Mouse (Mus musculus) lung, adult 2 months (tissue): ENCODE results near the gene Farsa. TPM values are rescaled to one million over a fixed set of nuclear protein-coding genes. Genes with fewer than 3 reads are reported as not detected.
"Not testable (repeated sequence)": the region's sequence is repeated elsewhere in the genome, so short reads cannot be mapped to it uniquely, and the experiment has no call there.

Experiments used
- DNase-seq: peaks from one replicate; pipeline ENCODE4 v3.0.0; 2022
- H3K4me1 ChIP-seq: fragments of 200-500 bp; 2 replicates; pipeline ENCODE4 v1.6.1; 2011; ENCODE audit warnings: low read length; ENCODE audit not compliant: control insufficient read depth, insufficient read depth
- H3K4me3 ChIP-seq: fragments of 200-500 bp; replicated peaks from 2 replicates; pipeline ENCODE3; 2011; ENCODE audit warnings: low read depth, mild to moderate bottlenecking, control low read depth, low read length; ENCODE audit errors: extremely low read depth
- CTCF ChIP-seq: fragments of 200-500 bp; IDR thresholded peaks from 2 replicates; pipeline ENCODE4 v1.5.1; 2011; ENCODE audit warnings: mild to moderate bottlenecking, low read length, control low read depth; ENCODE audit not compliant: insufficient read depth
- POLR2A ChIP-seq: fragments of 200-500 bp; IDR thresholded peaks from 2 replicates; pipeline ENCODE4 v1.6.1; 2011; ENCODE audit warnings: low read depth, mild to moderate bottlenecking, control low read depth, low read length, borderline replicate concordance; ENCODE audit errors: extremely low read depth
- WGBS: fragments of 180-500 bp; shearing (Covaris S2); methylation state at CpG from one replicate; pipeline ENCODE4 v1.1.7; 2018; 5-methylcytosine and 5-hydroxymethylcytosine counted together
- polyA plus RNA-seq: library from polyadenylated mRNA; depleted of rRNA; stranded (reverse); fragments of >200 nt; gene quantifications from 2 replicates; pipeline ENCODE4 v1.2.3, GENCODE M21; 2012

Gene Farsa
- polyA plus RNA-seq, 1 experiment, result 42.4 TPM

DNA sequence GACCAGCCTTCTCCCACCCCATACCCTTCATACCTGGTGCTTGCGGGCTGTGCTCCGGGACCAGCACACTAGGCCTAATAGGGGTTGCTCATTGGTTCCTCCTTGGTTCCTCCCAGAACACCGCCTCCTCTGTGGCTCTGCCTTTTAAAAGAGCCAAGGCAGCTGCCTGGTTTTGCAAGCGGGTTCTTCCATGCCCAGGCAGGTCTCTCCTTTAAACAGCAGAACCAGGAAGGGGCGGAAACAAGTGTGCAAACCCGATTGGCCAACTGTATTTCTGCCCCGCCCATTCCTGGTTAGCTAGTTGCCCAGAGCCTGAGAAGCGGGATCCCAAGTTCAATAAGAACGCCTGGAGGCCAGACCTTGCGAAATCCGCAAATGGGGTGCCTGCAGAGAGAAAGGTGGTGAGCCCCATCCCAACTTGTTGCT lies 36.9 kb downstream of the Farsa start, which contains the start of gene Gcdh:
Gene Gcdh (minus strand): TSS at position 213 of the 426 bp plus-strand sequence.
- TF ChIP-seq POLR2A (peak; percentile 56; the same call in 1 of the 2 replicates), CTCF (no peak)
- peak within 1 kb of the TSS; percentile 79 for H3K4me3 ChIP-seq
- 0% methylated on average over 11 of the region's 11 CpGs for WGBS
- DNase-seq, result peak; percentile 90
- peaks cover 4% of the 10 kb centered on the region for H3K4me1 ChIP-seq

DNA sequence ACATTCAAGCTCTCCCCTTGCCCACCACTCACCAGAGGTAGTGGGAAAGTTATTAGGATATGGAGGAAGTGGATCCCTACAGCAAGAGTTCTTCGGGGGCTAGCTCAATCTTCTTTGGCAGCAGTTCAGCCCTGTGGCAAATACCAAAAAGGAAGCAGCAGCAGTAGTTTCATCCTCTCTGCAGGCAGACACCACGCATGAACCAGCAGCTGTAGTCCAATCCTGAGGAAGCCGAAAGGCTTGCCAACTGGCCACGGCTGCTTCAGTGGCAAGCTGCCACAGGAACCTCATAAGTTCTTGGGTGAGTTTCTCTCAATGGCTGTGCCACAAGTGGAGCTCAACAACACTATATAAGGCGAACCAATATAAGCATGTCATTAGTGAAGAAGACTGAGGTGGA lies 39.2 kb downstream of the Farsa start:
- H3K4me1 ChIP-seq, result peaks cover 4% of the 10 kb centered on the region
- no peak overlapping the region for H3K4me3 ChIP-seq
- TF ChIP-seq POLR2A (no peak), CTCF (no peak)
- WGBS, result 78% methylated on average over 5 of the region's 5 CpGs
- no peak for DNase-seq

DNA sequence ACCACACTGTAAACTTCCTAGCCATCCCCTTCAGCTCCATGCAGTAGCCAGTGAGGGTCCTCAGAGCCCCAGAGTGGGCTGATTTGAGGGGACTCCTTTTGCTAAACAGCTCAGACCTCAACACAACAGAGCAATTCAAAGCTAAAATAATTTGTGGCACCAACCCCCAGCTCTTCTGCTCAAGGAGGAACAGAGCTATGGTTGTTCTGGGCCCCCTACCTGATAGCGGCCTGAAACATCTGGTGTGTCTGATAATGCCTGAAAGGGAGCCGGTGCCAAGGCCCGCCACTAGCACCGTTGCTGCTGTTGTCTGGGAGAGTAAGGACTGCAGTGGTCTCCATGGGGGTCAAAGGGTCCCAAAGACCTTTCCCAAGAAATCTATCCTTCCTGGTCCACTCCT lies 44.3 kb downstream of the Farsa start:
- DNase-seq, result no peak
- Histone ChIP-seq H3K4me1 (peaks cover 3% of the 10 kb centered on the region; the same call in 1 of the 2 replicates), H3K4me3 (no peak overlapping the region)
- 66% methylated on average over 4 of the region's 4 CpGs for WGBS
- TF ChIP-seq POLR2A (no peak), CTCF (no peak)

DNA sequence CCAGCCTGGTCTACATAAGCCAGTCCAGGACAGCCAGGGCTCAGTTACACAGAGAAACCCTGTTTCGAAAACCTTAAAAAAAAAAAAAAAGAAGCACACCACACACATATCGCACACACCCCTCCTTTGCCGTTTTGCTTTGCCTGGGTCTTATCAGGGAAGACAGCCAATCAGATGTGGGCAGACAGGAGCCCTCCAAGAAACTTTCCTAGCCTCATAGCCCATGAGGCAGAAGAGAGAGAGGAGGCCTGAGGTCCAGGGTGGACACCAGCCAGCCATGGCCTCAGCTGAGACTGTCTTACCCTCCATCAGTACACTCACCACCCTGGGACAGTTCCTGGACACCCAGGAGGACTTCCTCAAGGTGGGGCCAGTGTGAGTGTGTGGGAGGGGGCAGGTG lies 45.0 kb downstream of the Farsa start, which contains the start of gene Klf1:
Gene Klf1 (plus strand): TSS at position 177 of the 400 bp plus-strand sequence.
- no peak for DNase-seq
- Histone ChIP-seq H3K4me3 (peak within 1 kb of the TSS; percentile 83), H3K4me1 (peaks cover 3% of the 10 kb centered on the region; the same call in 1 of the 2 replicates)
- TF ChIP-seq CTCF (no peak), POLR2A (no peak)
- 70% methylated on average over 3 of the region's 3 CpGs for WGBS

DNA sequence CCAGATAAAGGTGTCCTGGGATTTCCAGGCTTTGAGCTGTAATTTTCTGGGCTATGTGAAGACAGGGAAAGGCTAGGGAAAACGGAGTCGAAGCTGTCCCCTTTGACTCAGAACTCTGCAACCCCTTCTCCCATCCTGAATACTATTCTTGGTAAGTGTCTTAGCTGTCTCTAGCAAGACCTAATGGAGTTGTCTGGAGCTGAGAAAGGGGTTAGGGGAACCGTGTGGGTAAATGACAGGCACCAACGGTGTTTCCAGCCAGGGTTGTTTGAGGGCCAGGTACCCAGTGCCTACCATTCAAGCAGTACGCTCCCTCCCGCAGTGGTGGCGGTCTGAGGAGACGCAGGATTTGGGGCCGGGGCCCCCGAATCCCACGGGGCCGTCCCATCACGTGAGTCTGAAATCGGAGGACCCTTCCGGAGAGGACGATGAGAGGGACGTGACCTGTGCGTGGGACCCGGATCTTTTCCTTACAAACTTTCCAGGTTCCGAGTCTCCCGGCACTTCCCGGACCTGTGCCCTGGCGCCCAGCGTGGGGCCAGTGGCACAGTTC lies 45.7 kb downstream of the Farsa start:
- no peak for TF ChIP-seq CTCF
- H3K4me3 ChIP-seq, result peak overlapping the region; percentile 83
- WGBS, result 8% methylated on average over 24 of the region's 24 CpGs
- peaks cover 3% of the 10 kb centered on the region; the same call in 1 of the 2 replicates for H3K4me1 ChIP-seq
- no peak for DNase-seq

DNA sequence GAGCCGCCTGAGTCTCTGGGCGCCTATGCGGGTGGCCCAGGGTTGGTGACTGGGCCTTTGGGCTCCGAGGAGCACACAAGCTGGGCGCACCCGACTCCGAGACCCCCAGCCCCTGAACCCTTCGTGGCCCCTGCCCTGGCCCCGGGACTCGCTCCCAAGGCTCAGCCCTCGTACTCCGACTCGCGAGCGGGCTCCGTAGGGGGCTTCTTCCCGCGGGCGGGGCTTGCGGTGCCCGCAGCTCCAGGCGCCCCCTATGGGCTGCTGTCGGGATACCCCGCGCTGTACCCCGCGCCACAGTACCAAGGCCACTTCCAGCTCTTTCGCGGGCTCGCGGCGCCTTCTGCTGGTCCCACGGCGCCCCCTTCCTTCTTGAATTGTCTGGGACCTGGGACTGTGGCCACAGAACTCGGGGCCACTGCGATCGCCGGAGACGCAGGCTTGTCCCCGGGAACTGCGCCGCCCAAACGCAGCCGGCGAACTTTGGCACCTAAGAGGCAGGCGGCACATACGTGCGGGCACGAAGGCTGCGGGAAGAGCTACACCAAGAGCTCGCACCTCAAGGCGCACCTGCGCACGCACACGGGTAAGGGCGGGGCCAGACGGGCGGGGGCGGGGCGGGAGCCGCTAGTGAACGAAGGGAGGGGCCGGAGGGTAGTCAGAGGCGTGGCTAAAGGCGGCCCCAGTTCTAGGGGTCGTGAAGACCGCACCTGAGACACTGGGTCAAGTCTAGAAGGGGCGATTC lies 46.3 kb downstream of the Farsa start:
- DNase-seq, result peak; percentile 93
- TF ChIP-seq CTCF, result peak; percentile 40; the same call in 1 of the 2 replicates
- TF ChIP-seq POLR2A, result peak; percentile 55; the same call in 1 of the 2 replicates
- under 1% methylated on average over 68 of the region's 68 CpGs for WGBS
- Histone ChIP-seq H3K4me1 (peaks cover 3% of the 10 kb centered on the region; the same call in 1 of the 2 replicates), H3K4me3 (peak overlapping the region; percentile 83)

DNA sequence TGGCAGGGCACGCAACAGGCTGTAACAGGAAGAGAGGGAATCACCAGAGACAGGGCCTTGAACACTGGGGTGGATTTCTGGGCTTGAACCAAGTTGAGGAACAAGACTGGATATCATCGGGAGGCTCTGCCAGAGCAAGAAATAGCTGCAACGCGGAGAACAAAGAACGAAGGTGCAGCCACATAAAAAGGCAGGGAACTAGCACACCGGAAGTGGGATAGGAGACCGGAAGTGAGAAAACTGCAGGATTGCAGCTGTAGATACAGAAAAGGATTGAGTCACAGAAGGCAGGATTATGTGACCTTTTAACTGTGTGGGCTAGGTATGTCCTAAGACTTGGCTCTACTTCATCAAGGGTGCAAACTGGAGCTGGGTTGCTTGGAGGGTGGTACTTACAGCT lies 47.6 kb downstream of the Farsa start:
- WGBS, result 86% methylated on average over 7 of the region's 7 CpGs
- Histone ChIP-seq H3K4me1 (peaks cover 3% of the 10 kb centered on the region; the same call in 1 of the 2 replicates), H3K4me3 (no peak overlapping the region)
- TF ChIP-seq POLR2A (no peak), CTCF (no peak)
- no peak for DNase-seq

DNA sequence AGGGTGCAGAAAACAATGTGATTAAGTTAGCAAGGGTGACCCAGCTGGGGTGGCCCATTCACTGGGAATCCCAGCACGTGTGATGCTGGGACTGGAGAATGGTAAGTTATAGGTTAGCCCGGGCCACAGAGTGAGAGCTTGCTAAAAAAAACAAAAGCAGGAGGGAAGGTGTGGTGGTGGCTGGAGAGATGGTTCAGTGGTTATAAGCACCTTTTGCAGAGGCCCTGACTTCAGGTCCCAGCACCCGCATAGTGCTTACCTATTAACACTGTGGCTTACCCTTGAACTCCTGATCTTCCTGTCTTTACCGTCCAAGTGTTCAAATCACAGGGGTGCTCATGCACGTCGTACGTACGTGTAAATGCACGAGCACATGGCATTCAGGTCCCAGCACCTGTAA lies 50.2 kb downstream of the Farsa start:
- no peak for DNase-seq
- Histone ChIP-seq H3K4me3 (no peak overlapping the region), H3K4me1 (peaks cover 3% of the 10 kb centered on the region; the same call in 1 of the 2 replicates)
- TF ChIP-seq CTCF (no peak), POLR2A (no peak)
- WGBS, result 90% methylated on average over 9 of the region's 9 CpGs

DNA sequence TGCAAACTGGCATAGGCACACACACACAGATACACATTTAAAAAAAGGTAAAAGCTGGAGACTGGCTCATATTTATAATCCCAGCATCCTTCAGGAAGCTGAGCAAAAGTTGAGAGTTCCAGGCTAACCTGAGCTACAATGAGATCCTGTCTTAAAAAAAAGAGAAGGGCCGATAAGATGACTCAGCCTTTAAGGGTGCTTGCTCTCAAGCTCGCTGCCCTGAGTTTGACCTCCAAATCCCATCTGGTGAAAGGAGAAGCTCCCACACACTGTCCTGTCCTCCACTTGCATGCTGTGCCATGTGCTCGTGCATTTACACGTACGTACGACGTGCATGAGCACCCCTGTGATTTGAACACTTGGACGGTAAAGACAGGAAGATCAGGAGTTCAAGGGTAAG lies 50.7 kb downstream of the Farsa start:
- TF ChIP-seq CTCF (no peak), POLR2A (no peak)
- H3K4me3 ChIP-seq, result no peak overlapping the region
- DNase-seq, result no peak
- H3K4me1 ChIP-seq, result peaks cover 1% of the 10 kb centered on the region; the same call in 1 of the 2 replicates
- 66% methylated on average over 8 of the region's 8 CpGs for WGBS

DNA sequence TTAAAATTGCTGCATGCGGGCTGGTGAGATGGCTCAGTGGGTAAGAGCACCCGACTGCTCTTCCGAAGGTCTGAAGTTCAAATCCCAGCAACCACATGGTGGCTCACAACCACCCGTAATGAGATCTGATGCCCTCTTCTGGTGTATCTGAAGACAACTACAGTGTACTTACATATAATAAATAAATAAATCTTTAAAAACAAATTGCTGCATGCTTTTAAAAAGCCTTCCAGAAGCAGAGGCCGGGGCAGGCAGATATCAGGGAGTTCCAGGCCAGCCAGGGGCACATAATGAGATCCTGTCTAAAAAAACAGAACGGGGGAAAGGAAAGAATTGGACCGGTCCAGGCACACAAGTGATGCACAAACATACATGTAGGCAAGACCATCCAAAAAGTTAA lies 51.2 kb downstream of the Farsa start:
- WGBS, result 16% methylated on average over 7 of the region's 7 CpGs
- H3K4me3 ChIP-seq, result peak overlapping the region; percentile 32
- H3K4me1 ChIP-seq, DNase-seq: not testable (repeated sequence)
